Mouse (Mus musculus) lung, postnatal 0 days (tissue): ENCODE data around the gene Tob1. TPM values are rescaled to one million over a fixed set of nuclear protein-coding genes. Genes with fewer than 3 reads are reported as not detected.

ENCODE experiments used
- ATAC-seq: fragments of 200-750 bp; cut with Nextera tagmentation; 2 replicates; pipeline ENCODE4 v1.8.0; 2017; ENCODE audit warnings: moderate library complexity
- DNase-seq: peaks from one replicate; pipeline ENCODE4 v3.0.0-alpha.2; 2016; ENCODE audit warnings: low spot score
- H3K27ac ChIP-seq: fragments of 300-500 bp; sonication (generic); 2 replicates; pipeline ENCODE4 v1.5.1; 2014; ENCODE audit warnings: antibody characterized with exemption, mild to moderate bottlenecking, low read length, mixed read lengths
- H3K27me3 ChIP-seq: fragments of 300-500 bp; sonication (generic); replicated peaks from 2 replicates; pipeline ENCODE4 v1.6.1; 2014; ENCODE audit warnings: low read length, mixed read lengths; ENCODE audit not compliant: insufficient read depth
- H3K36me3 ChIP-seq: fragments of 300-500 bp; sonication (generic); 2 replicates; pipeline ENCODE4 v1.6.1; 2014; ENCODE audit warnings: low read length, mixed read lengths; ENCODE audit not compliant: insufficient read depth
- H3K4me1 ChIP-seq: fragments of 300-500 bp; sonication (generic); 2 replicates; pipeline ENCODE4 v1.6.1; 2014; ENCODE audit warnings: antibody characterized with exemption, low read depth, low read length, mixed read lengths; ENCODE audit not compliant: insufficient read depth
- H3K4me2 ChIP-seq: fragments of 300-500 bp; sonication (generic); replicated peaks from 2 replicates; pipeline ENCODE4 v1.6.1; 2014; ENCODE audit warnings: low read depth, mild to moderate bottlenecking, low read length, moderate library complexity, mixed read lengths
- H3K4me3 ChIP-seq: fragments of 300-500 bp; sonication (generic); 2 replicates; pipeline ENCODE4 v1.5.1; 2014; ENCODE audit warnings: low read depth, low read length
- H3K9ac ChIP-seq: fragments of 300-500 bp; sonication (generic); replicated peaks from 2 replicates; pipeline ENCODE4 v1.6.1; 2014; ENCODE audit warnings: low read depth, mild to moderate bottlenecking
- H3K9me3 ChIP-seq: fragments of 300-500 bp; sonication (generic); 2 replicates; pipeline ENCODE4 v1.6.1; 2016; ENCODE audit warnings: low read length, mixed read lengths
- CTCF ChIP-seq: IDR thresholded peaks from 2 replicates; pipeline ENCODE4 v1.5.1; 2016; ENCODE audit warnings: antibody characterized with exemption, mild to moderate bottlenecking
- EP300 ChIP-seq: IDR thresholded peaks from 2 replicates; pipeline ENCODE4 v1.6.1; 2016; ENCODE audit warnings: antibody characterized with exemption, mild to moderate bottlenecking, control low read depth
- WGBS: fragments of 180-500 bp; shearing (Covaris S2); extraction: QIAGEN DNeasy Blood & Tissue Kit; methylation state at CpG from one replicate; pipeline ENCODE4 v1.1.7; 2014; 5-methylcytosine and 5-hydroxymethylcytosine counted together
- polyA plus RNA-seq: library from polyadenylated mRNA; unstranded; fragments of >200 nt; fragmentation: Nextera tagmentation; extraction: Ambion mirVana; gene quantifications from 2 replicates; pipeline ENCODE4 v1.2.1, GENCODE M21; 2015

Tob1 gene
- polyA plus RNA-seq, 1 experiment from 2014 or later: 46.0 TPM

- Histone ChIP-seq H3K4me1 (no peaks in the 10 kb centered on the region), H3K9me3 (no peaks in the 10 kb centered on the region), H3K27ac (no peak overlapping the region), H3K9ac (no peak overlapping the region), H3K27me3 (no peaks in the 10 kb centered on the region), H3K4me2 (no peak overlapping the region), H3K4me3 (no peak overlapping the region), H3K36me3 (no peaks in the 10 kb centered on the region)
- ATAC-seq (no peak), DNase-seq (no peak)
- TF ChIP-seq CTCF (no peak), EP300 (no peak)
- WGBS: 9% methylated on average over 1 of the region's 1 CpGs
Observed at GRCm38 (mm10) chr11:94179768-94180167, 31.5 kb upstream of the Tob1 start.

- H3K4me2 ChIP-seq: no peak overlapping the region
- H3K36me3 ChIP-seq: no peaks in the 10 kb centered on the region
- H3K4me3 ChIP-seq: no peak overlapping the region
- no peaks in the 10 kb centered on the region for H3K9me3 ChIP-seq
- no peaks in the 10 kb centered on the region for H3K27me3 ChIP-seq
- no peak for DNase-seq
- TF ChIP-seq EP300: no peak
- no peak for TF ChIP-seq CTCF
- no peak overlapping the region for H3K9ac ChIP-seq
- no peaks in the 10 kb centered on the region for H3K4me1 ChIP-seq
- no peak overlapping the region for H3K27ac ChIP-seq
- WGBS: 62% methylated on average over 4 of the region's 4 CpGs
- ATAC-seq: no peak
Observed at GRCm38 (mm10) chr11:94180194-94180593, 31.1 kb upstream of the Tob1 start.

GRCm38 (mm10) chr11:94181694-94182093 lies 29.6 kb upstream of the Tob1 start:
- Histone ChIP-seq H3K27ac (no peak overlapping the region), H3K36me3 (no peaks in the 10 kb centered on the region), H3K4me2 (no peak overlapping the region), H3K4me3 (no peak overlapping the region), H3K9me3 (no peaks in the 10 kb centered on the region), H3K27me3 (no peaks in the 10 kb centered on the region), H3K9ac (no peak overlapping the region), H3K4me1 (no peaks in the 10 kb centered on the region)
- WGBS: 91% methylated on average over 8 of the region's 8 CpGs
- DNase-seq (no peak), ATAC-seq (no peak)
- TF ChIP-seq CTCF: no peak
- no peak for TF ChIP-seq EP300

- Histone ChIP-seq H3K9ac (no peak overlapping the region), H3K9me3 (no peaks in the 10 kb centered on the region), H3K4me3 (no peak overlapping the region), H3K36me3 (no peaks in the 10 kb centered on the region), H3K27me3 (no peaks in the 10 kb centered on the region), H3K4me2 (no peak overlapping the region), H3K4me1 (no peaks in the 10 kb centered on the region), H3K27ac (no peak overlapping the region)
- 92% methylated on average over 4 of the region's 4 CpGs for WGBS
- TF ChIP-seq CTCF: no peak
- TF ChIP-seq EP300: no peak
- DNase-seq: no peak
- ATAC-seq: no peak
Observed at GRCm38 (mm10) chr11:94182711-94183110, 28.5 kb upstream of the Tob1 start.

GRCm38 (mm10) chr11:94183120-94183519 lies 28.1 kb upstream of the Tob1 start:
- H3K9ac ChIP-seq: no peak overlapping the region
- no peak for TF ChIP-seq EP300
- TF ChIP-seq CTCF: no peak
- H3K9me3 ChIP-seq: no peaks in the 10 kb centered on the region
- WGBS: 91% methylated on average over 5 of the region's 5 CpGs
- no peaks in the 10 kb centered on the region for H3K36me3 ChIP-seq
- H3K4me3 ChIP-seq: no peak overlapping the region
- DNase-seq (no peak), ATAC-seq (no peak)
- no peaks in the 10 kb centered on the region for H3K27me3 ChIP-seq
- H3K4me1 ChIP-seq: no peaks in the 10 kb centered on the region
- no peak overlapping the region for H3K27ac ChIP-seq
- H3K4me2 ChIP-seq: no peak overlapping the region

GRCm38 (mm10) chr11:94183671-94184070 lies 27.6 kb upstream of the Tob1 start:
- 42% methylated on average over 2 of the region's 2 CpGs for WGBS
- Histone ChIP-seq H3K4me1 (no peaks in the 10 kb centered on the region), H3K4me2 (no peak overlapping the region), H3K36me3 (no peaks in the 10 kb centered on the region), H3K27ac (no peak overlapping the region), H3K9ac (no peak overlapping the region), H3K4me3 (no peak overlapping the region), H3K27me3 (no peaks in the 10 kb centered on the region), H3K9me3 (no peaks in the 10 kb centered on the region)
- TF ChIP-seq CTCF (no peak), EP300 (no peak)
- ATAC-seq: no peak
- no peak for DNase-seq

- Histone ChIP-seq H3K4me1 (no peaks in the 10 kb centered on the region), H3K27me3 (no peaks in the 10 kb centered on the region), H3K4me2 (no peak overlapping the region), H3K9me3 (no peaks in the 10 kb centered on the region), H3K9ac (no peak overlapping the region), H3K27ac (no peak overlapping the region), H3K36me3 (no peaks in the 10 kb centered on the region), H3K4me3 (no peak overlapping the region)
- ATAC-seq (no peak), DNase-seq (no peak)
- WGBS: 40% methylated on average over 10 of the region's 10 CpGs
- TF ChIP-seq EP300: no peak
- no peak for TF ChIP-seq CTCF
Observed at GRCm38 (mm10) chr11:94189579-94189978, 21.7 kb upstream of the Tob1 start.
